Mouse (Mus musculus) hindbrain, embryonic 11.5 days (tissue): ENCODE measurements around the gene Pax6. TPM values are rescaled to one million over a fixed set of nuclear protein-coding genes. Genes with fewer than 3 reads are reported as not detected.
A peak's percentile ranks its signal among the peaks of the same experiment; 100 is the strongest.

Source experiments
- ATAC-seq: fragments of 200-750 bp; cut with Nextera tagmentation; 2 replicates; pipeline ENCODE4 v1.8.0; 2017; ENCODE audit warnings: mild to moderate bottlenecking, moderate TSS enrichment, moderate library complexity; ENCODE audit not compliant: low FRiP score
- DNase-seq: peaks from one replicate; pipeline ENCODE4 v3.0.0-alpha.2; 2015; ENCODE audit warnings: low spot score
- H3K27ac ChIP-seq: fragments of 300-500 bp; sonication (generic); 2 replicates; pipeline ENCODE4 v1.5.1; 2014; ENCODE audit warnings: mild to moderate bottlenecking, low read depth, low read length
- H3K27me3 ChIP-seq: fragments of 300-500 bp; sonication (generic); 2 replicates; pipeline ENCODE4 v1.6.1; 2014; ENCODE audit warnings: mild to moderate bottlenecking, low read length, moderate library complexity, mixed read lengths; ENCODE audit not compliant: control insufficient read depth, insufficient read depth
- H3K36me3 ChIP-seq: fragments of 300-500 bp; sonication (generic); 2 replicates; pipeline ENCODE4 v1.6.1; 2014; ENCODE audit warnings: mild to moderate bottlenecking, low read length, moderate library complexity, mixed read lengths; ENCODE audit not compliant: control insufficient read depth, insufficient read depth
- H3K4me1 ChIP-seq: fragments of 300-500 bp; sonication (generic); replicated peaks from 2 replicates; pipeline ENCODE4 v1.6.1; 2014; ENCODE audit warnings: low read length, mixed read lengths; ENCODE audit not compliant: control insufficient read depth, insufficient read depth
- H3K4me2 ChIP-seq: fragments of 300-500 bp; sonication (generic); replicated peaks from 2 replicates; pipeline ENCODE4 v1.6.1; 2014; ENCODE audit warnings: mild to moderate bottlenecking, low read depth, low read length
- H3K4me3 ChIP-seq: fragments of 300-500 bp; sonication (generic); 2 replicates; pipeline ENCODE4 v1.5.1; 2014; ENCODE audit warnings: low read depth, low read length
- H3K9ac ChIP-seq: fragments of 300-500 bp; sonication (generic); 2 replicates; pipeline ENCODE4 v1.6.1; 2014; ENCODE audit warnings: low read depth, low read length
- H3K9me3 ChIP-seq: fragments of 300-500 bp; sonication (generic); 2 replicates; pipeline ENCODE4 v1.6.1; 2016; ENCODE audit warnings: low read length; ENCODE audit not compliant: control insufficient read depth
- WGBS: fragments of 180-500 bp; shearing (Covaris S2); extraction: QIAGEN DNeasy Blood & Tissue Kit; methylation state at CpG from one replicate; pipeline ENCODE4 v1.1.7; 2014; 5-methylcytosine and 5-hydroxymethylcytosine counted together
- polyA plus RNA-seq: library from polyadenylated mRNA; unstranded; fragments of >200 nt; fragmentation: Nextera tagmentation; extraction: Ambion mirVana; gene quantifications from 2 replicates; pipeline ENCODE4 v1.2.1, GENCODE M21; 2014

Pax6 gene
- polyA plus RNA-seq, 1 experiment from 2014 or later: 26.8 TPM

GRCm38 (mm10) chr2:105669881-105670730, 1.4 kb downstream of the Pax6 start:
- Histone ChIP-seq H3K27ac (no peak overlapping the region), H3K4me2 (peak overlapping the region; percentile 28), H3K36me3 (no peaks in the 10 kb centered on the region), H3K27me3 (peaks cover 73% of the 10 kb centered on the region), H3K9me3 (no peaks in the 10 kb centered on the region), H3K4me3 (peak overlapping the region; percentile 22), H3K4me1 (peaks cover 23% of the 10 kb centered on the region), H3K9ac (peak overlapping the region; percentile 51)
- WGBS: 1% methylated on average over 29 of the region's 29 CpGs
- ATAC-seq (no peak), DNase-seq (peak; percentile 55)

- ATAC-seq: no peak
- no peak overlapping the region for H3K9ac ChIP-seq
- H3K36me3 ChIP-seq: no peaks in the 10 kb centered on the region
- H3K4me1 ChIP-seq: peaks cover 23% of the 10 kb centered on the region
- WGBS: 2% methylated on average over 6 of the region's 6 CpGs
- peak overlapping the region; percentile 57; the same call in 1 of the 2 replicates for H3K4me2 ChIP-seq
- no peak overlapping the region for H3K27ac ChIP-seq
- peaks cover 73% of the 10 kb centered on the region for H3K27me3 ChIP-seq
- DNase-seq: peak; percentile 40
- no peak overlapping the region for H3K4me3 ChIP-seq
- no peaks in the 10 kb centered on the region for H3K9me3 ChIP-seq
These were observed 2.0 kb downstream of the Pax6 start for GRCm38 (mm10) chr2:105670731-105671095.

- DNase-seq (peak; percentile 59), ATAC-seq (no peak)
- H3K4me3 ChIP-seq: peak overlapping the region; percentile 23; the same call in 1 of the 2 replicates
- H3K36me3 ChIP-seq: no peaks in the 10 kb centered on the region
- H3K9ac ChIP-seq: peak overlapping the region; percentile 16; the same call in 1 of the 2 replicates
- WGBS: 1% methylated on average over 9 of the region's 9 CpGs
- peaks cover 73% of the 10 kb centered on the region for H3K27me3 ChIP-seq
- H3K4me1 ChIP-seq: peaks cover 23% of the 10 kb centered on the region
- no peaks in the 10 kb centered on the region for H3K9me3 ChIP-seq
- no peak overlapping the region for H3K27ac ChIP-seq
- peak overlapping the region; percentile 57 for H3K4me2 ChIP-seq
These were observed 2.6 kb downstream of the Pax6 start for GRCm38 (mm10) chr2:105671116-105671797.

GRCm38 (mm10) chr2:105671798-105672595, 3.3 kb downstream of the Pax6 start:
- Histone ChIP-seq H3K9ac (peak overlapping the region; percentile 44; the same call in 1 of the 2 replicates), H3K4me2 (peak overlapping the region; percentile 57), H3K4me3 (peak overlapping the region; percentile 23), H3K27me3 (peaks cover 70% of the 10 kb centered on the region), H3K4me1 (peaks cover 18% of the 10 kb centered on the region), H3K36me3 (no peaks in the 10 kb centered on the region), H3K9me3 (no peaks in the 10 kb centered on the region), H3K27ac (no peak overlapping the region)
- DNase-seq (peak; percentile 63), ATAC-seq (no peak)
- 1% methylated on average over 25 of the region's 25 CpGs for WGBS

GRCm38 (mm10) chr2:105672596-105672960, 3.9 kb downstream of the Pax6 start:
- WGBS: 1% methylated on average over 16 of the region's 16 CpGs
- Histone ChIP-seq H3K9ac (peak overlapping the region; percentile 44; the same call in 1 of the 2 replicates), H3K4me2 (peak overlapping the region; percentile 57), H3K27ac (no peak overlapping the region), H3K4me1 (peaks cover 17% of the 10 kb centered on the region), H3K4me3 (peak overlapping the region; percentile 23), H3K36me3 (no peaks in the 10 kb centered on the region), H3K27me3 (peaks cover 64% of the 10 kb centered on the region), H3K9me3 (no peaks in the 10 kb centered on the region)
- DNase-seq (no peak), ATAC-seq (no peak)

- Histone ChIP-seq H3K27me3 (peaks cover 62% of the 10 kb centered on the region), H3K4me3 (peak overlapping the region; percentile 58), H3K4me1 (peaks cover 17% of the 10 kb centered on the region), H3K36me3 (no peaks in the 10 kb centered on the region), H3K27ac (no peak overlapping the region), H3K9me3 (no peaks in the 10 kb centered on the region), H3K4me2 (peak overlapping the region; percentile 57), H3K9ac (peak overlapping the region; percentile 48)
- WGBS: under 1% methylated on average over 6 of the region's 6 CpGs
- ATAC-seq (no peak), DNase-seq (peak; percentile 45)
These were observed 4.4 kb downstream of the Pax6 start for GRCm38 (mm10) chr2:105673054-105673453.

GRCm38 (mm10) chr2:105673631-105674060, 4.9 kb downstream of the Pax6 start:
- peak; percentile 68 for DNase-seq
- Histone ChIP-seq H3K4me1 (peaks cover 14% of the 10 kb centered on the region), H3K4me2 (peak overlapping the region; percentile 57), H3K9me3 (no peaks in the 10 kb centered on the region), H3K27ac (0 out of 2 replicates have a peak overlapping the region, but pooled peaks have one; percentile 2), H3K4me3 (peak overlapping the region; percentile 58), H3K9ac (peak overlapping the region; percentile 48), H3K36me3 (no peaks in the 10 kb centered on the region), H3K27me3 (peaks cover 56% of the 10 kb centered on the region)
- no peak for ATAC-seq
- WGBS: 1% methylated on average over 10 of the region's 10 CpGs
